Mouse (Mus musculus) testis, adult 2 months (tissue): ENCODE measurements around the gene Tmem26.

Source experiments
- CTCF ChIP-seq: fragments of 200-500 bp; IDR thresholded peaks from 2 replicates; pipeline ENCODE4 v1.5.1; 2012; ENCODE audit warnings: low read depth, mild to moderate bottlenecking, inconsistent platforms, low read length, moderate library complexity; ENCODE audit not compliant: control insufficient read depth, insufficient read depth, insufficient replicate concordance
- POLR2A ChIP-seq: fragments of 200-500 bp; IDR thresholded peaks from 2 replicates; pipeline ENCODE4 v1.6.1; 2012; ENCODE audit warnings: low read depth, mild to moderate bottlenecking, inconsistent platforms, low read length, moderate library complexity; ENCODE audit not compliant: control insufficient read depth

DNA sequence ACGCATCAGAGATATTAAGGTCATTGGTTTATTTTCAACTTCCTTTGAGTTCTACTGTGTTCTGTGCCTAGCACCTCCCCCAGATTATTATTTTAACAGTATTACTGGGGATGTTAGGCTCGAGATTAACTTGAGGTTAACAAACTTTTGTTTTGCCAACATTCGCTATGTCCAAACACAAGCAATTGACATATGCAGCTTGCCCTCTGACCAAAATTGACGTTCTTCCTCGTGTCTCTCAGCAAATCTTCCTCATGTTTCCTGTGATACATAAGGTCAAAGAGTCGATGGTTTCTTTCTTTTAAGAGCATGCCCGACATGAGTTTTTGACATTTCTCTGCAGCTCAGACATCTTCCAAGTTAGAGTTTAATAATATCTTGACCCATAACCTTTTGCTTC is 13.9 kb downstream of the Tmem26 start:
- TF ChIP-seq CTCF = no peak
- no peak for TF ChIP-seq POLR2A
